Mouse (Mus musculus): Measurements from ENCODE around the gene Ppp1r8. TPM values are rescaled to one million over a fixed set of nuclear protein-coding genes. Genes with fewer than 3 reads are reported as not detected.
A peak's percentile ranks its signal among the peaks of the same experiment; 100 is the strongest.
"Not testable (repeated sequence)": the region's sequence is repeated elsewhere in the genome, so short reads cannot be mapped to it uniquely, and the experiment has no call there.

Gene Ppp1r8
- total RNA-seq, 2 experiments from 2014 or later, result 24.1 to 28.0 TPM

DNA sequence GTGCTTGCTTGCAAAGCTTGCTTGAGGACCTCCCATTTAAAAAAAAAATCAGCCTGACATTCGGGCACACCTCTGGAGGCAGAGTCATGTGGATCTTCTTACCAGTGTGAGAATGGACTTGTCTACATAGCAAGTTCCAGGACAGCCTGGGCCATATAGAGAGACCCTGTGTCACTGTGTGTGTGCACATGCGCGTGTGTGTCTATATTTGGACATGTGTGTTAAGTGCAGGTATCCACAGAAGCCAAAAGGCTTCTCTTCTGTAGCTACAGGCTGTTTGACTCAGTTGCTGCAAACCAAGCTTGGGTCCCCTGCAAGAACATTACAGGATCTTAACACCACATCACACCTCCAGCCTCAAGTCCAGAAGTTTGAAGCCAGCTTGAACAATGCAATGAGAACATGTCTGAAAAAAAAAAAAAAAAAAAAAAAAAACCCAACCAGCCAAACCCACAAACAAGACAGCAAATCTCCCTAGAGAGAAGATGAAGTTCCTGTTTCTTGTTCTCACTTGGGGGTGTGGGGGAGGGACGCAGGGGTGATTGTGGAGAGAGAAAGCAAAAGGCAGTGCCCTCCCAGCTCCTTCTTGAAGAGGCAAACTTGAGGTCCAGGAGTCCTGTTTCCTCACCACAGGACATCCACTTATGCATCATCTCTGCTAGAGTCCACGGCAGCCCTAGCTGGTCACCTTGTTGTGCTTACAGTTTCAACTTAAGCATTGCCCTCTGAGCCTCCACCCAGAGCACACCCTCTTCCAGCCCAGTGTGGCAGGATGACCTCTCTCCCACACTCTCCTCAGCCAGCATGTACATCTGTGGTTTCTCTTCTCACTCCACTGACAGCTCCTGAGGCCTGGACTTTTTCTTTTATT, 35.0 kb downstream of the Ppp1r8 start:
- DNase-seq, result peak; percentile 25 to 38

DNA sequence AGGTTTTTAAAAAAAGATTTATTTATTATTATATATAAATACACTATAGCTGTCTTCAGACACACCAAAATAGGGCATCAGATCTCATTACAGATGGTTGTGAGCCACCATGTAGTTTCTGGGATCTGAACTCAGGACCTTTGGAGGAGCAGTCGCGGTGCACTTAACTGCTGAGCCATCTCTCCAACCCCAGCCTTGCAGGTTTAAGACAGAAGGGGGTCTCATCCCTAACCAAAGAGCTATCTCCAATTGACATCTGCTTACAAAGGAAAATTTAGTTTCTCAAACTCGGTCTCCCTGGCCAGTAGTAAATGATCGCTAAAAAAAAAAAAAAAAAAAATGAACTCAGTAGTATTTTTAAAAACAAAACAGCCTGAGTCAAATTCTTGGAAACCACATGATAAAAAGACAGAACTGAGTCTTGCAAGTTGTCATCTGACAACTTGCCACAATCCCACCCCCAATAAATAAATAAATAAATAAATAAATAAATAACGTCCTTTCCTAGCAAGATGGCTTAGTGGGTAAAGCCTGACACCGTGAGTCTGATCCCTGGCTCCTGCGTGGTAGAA, 36.3 kb downstream of the Ppp1r8 start:
- intact Hi-C loops (cut with DNase I), result no loop called here

More for the DNA sequence above, 35.0 kb downstream of the Ppp1r8 start:
- intact Hi-C loops (cut with DNase I), result no loop called here

DNA sequence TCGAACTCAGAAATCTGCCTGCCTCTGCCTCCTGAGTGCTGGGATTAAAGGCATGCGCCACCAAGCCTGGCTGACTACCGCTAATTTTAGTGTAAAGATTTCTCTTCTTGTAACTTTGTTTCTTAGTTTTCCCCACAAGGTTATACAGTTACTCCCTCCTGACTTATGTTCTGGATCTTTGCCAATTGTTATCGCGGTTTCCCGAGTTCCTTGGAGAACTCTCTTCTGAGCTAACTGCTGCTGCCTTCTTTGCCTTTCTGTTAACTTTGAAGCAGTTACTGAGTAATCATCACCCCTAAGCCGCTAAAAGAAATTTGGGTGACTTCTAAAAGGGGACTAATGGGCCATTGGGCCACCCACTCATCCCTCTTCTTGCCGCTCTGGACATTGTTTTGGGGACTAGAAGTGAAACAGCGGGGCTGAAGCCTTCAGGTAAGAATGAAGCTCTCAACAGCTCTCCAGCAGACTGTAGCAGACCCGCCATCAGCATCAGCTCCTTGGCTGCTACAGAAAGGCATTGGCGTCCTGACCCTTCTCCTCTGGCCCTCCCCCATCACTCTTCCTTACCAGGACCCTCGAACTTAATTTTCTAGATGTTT, 37.3 kb downstream of the Ppp1r8 start:
- no peak for DNase-seq
- intact Hi-C loops (cut with DNase I), result no loop called here

More for the DNA sequence above, 36.3 kb downstream of the Ppp1r8 start:
- DNase-seq, result no peak

DNA sequence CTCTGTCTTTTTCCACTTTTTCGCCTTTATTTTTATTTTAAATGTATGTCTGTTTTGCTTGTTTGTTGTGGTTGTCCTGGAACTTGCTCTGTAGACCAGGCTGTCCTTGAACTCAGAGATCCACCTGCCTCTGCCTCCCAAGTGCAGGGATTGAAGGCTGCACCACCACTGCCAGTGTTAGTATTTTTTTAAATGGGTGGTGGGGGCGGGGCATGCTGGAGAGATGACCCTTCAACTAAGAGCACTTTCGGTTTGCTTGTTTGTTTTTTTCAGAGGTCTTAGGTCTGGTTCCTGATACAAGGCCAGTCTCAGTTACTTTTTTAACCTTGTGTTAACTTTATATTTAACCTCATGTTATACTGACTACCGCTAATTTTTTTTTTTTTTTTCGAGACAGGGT, 37.8 kb downstream of the Ppp1r8 start:
- intact Hi-C loops (cut with DNase I), result no loop called here
- DNase-seq, result no peak

DNA sequence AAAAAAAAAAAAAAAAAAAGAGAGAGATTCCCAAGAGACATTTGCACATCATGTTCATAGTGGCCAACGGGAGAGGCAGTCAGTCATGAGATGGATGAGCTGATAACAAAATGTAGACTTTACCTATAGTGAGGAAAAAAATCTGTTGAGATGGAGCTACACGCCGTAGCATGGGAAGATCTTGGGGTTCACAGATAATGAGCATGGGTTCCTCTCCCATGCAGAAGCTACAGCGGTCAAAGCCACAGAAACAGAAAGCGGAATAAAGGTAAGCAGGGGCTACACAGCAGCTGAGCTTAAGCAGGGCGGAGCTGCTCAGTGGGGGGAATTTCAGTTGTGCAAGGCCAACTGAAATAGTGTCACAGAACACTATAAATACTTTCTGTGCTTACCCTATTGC, 38.6 kb downstream of the Ppp1r8 start:
- DNase-seq, result no peak
- intact Hi-C loops (cut with DNase I), result no loop called here

DNA sequence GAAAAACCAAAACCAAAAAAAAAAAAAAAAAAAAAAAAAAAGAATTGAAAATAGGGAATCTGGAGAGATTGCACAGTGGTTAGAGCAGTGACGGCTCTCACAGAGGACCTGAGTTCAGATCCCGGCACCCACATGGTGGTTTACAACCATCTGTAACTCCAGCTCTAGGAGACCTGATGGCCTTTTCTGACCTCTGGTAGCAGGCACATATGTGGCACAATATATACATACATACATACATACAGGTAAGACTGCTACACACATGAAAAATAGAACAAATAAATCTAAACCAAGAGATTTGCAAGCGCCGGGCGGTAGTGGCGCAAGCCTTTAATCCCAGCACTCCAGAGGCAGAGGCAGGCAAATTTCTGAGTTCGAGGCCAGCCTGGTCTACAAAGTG, 39.1 kb downstream of the Ppp1r8 start:
- intact Hi-C loops (cut with DNase I), result no loop called here
- no peak for DNase-seq

DNA sequence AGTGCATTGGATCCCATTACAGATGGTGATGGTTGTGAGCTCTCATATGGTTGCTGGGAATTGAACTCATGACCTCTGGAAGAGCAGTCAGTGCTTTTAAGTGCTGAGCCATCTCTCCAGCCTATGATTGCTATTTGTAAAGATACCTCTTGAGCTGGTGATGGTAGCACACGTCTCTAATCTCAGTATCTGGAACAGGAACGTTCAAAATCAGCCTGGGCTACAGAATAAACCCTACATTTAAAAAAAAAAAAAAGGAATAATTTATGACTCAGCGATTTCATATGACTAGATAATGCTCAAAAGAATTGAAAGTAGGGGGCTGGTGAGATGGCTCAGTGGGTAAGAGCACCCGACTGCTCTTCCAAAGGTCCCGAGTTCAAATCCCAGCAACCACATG, 39.8 kb downstream of the Ppp1r8 start:
- intact Hi-C loops (cut with DNase I), result no loop called here
- no peak for DNase-seq

DNA sequence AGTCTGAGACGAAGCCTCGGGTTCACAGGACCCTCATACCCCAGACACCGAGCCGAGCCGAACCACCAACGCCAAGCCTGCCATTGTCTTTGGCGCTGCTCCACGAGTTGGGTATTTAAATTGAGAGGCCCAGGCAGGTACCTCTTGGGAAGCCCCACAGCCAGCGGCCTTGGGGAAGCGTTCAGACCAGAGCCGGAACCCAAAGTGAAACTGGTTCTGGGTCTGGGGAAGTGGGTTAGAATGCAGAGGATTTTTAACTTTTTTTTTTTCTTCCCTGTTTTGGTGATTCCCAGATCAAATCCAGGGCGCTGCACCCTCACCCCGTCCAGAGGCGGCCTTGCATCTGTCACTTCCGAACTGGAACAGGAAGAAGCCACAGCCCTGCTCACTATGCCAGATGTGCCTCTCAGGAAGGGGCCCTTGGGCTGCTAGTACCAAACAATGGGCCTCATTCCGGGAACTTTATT, 40.8 kb downstream of the Ppp1r8 start:
- peak; percentile 44 to 50 for DNase-seq
- intact Hi-C loops (cut with DNase I), result no loop called here

DNA sequence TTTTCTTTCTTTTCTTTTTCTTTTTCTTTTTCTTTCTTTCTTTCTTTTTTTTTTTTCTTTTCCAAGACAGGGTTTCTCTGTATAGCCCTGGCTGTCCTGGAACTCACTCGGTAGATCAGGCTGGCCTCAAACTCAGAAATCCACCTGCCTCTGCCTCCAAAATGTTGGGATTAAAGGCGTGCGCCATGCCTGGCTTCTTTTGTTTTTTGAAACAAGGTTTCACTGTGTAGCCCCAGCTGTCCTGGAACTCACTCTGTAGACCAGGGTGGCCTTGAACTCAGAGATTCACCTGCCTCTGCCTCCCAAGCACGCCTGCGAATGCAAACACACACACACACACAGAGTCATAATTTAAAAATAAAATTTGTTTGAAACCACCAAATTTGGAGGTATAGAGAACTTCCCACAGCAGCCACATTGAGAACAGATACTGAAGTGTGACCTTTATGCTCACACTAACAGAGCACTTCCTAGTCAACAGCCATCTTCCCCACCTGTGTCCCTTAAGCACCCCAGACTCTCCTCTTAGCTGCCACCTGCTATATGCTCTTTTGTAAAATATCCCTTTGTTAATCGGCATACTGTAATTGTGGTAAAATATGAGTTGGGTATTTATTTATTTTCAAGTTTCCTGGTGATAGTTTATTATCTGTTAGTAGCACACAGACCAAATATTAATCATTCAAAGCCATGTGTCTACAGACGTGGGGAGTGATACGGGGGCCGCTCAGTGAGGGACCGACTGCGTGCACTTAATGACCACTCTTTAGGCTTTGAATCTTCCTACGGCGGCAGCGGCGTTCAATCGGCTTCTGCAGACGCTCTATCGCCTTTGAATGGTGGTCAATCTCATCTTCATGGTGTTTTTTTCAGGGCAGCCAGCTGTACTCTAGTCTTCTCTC, 41.5 kb downstream of the Ppp1r8 start:
- intact Hi-C loops (cut with DNase I), result no loop called here
- DNase-seq, result no peak

DNA sequence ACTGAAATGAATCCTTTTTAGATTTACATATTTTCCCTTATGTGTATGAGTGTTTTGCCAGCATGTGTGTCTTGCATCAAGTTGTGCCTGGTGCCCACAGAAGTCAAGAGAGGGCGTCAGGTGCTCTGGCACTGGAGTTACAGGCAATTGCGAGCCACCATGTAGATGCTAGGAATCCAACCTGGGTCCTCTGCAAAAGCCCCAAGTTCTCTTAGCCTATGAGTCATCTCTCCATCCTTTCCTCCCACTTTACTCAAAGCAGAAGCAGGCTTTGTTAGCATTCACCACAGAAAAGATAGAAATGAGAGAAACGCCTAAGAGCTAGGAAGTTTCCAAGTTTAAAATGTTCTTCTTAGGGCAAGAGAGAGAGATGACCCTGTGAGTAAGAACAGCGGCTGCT, 43.1 kb downstream of the Ppp1r8 start:
- intact Hi-C loops (cut with DNase I), result no loop called here
- DNase-seq, result no peak

DNA sequence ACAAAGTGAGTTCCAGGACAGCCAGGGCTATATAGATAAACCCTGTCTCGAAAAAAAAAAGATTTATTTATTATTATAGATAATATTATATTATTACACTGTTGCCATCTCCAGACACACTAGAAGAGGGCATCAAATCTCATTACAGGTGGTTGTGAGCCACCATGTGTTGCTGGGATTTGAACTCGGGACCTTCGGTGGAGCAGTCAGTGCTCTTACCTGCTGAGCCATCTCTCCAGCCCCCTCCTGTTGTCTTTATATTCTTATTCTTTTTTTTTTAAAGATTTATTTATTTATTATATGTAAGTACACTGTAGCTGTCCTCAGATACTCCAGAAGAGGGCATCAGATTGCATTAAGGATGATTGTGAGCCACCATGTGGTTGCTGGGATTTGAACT, 44.3 kb downstream of the Ppp1r8 start:
- DNase-seq; intact Hi-C loops (cut with DNase I): not testable (repeated sequence)

DNA sequence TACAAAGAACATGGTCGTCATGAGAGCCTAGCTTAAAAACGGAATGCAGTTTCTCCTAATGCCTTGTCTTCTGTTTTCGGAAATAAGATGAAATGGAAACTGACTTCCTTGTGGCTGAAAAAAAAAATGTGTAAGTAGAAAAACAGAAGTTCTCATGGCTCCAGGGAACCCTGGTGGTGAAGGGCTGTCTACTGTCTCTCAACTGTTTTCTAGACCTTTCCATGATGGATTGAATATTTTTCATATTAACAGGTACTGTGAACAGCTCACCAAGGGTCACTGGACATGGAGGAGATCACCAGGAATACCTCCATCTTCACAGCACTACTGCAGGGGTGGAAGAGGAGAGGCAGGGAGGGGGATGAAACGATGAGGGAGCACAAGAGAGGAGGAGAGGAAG, 44.9 kb downstream of the Ppp1r8 start:
- intact Hi-C loops (cut with DNase I), result no loop called here
- no peak for DNase-seq

DNA sequence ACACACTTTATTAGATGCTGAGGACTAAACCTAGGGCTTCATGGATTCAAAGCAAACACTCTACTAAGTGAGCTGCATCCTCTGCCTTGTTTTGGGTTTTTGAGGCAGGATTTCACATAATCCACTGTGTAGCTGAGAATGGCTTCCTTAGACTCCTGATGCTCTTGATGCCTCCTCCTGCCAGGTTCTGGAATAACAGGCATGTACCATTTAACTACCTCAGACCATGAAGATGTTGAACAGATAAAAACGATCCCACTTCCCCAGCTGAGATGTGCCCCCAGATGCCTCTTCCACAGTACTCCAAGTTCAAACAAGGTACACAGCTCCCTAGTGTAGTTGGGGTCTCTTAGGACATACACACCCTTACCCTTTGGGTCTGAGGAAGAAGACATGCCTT, 45.5 kb downstream of the Ppp1r8 start:
- DNase-seq, result no peak
- intact Hi-C loops (cut with DNase I), result no loop called here

DNA sequence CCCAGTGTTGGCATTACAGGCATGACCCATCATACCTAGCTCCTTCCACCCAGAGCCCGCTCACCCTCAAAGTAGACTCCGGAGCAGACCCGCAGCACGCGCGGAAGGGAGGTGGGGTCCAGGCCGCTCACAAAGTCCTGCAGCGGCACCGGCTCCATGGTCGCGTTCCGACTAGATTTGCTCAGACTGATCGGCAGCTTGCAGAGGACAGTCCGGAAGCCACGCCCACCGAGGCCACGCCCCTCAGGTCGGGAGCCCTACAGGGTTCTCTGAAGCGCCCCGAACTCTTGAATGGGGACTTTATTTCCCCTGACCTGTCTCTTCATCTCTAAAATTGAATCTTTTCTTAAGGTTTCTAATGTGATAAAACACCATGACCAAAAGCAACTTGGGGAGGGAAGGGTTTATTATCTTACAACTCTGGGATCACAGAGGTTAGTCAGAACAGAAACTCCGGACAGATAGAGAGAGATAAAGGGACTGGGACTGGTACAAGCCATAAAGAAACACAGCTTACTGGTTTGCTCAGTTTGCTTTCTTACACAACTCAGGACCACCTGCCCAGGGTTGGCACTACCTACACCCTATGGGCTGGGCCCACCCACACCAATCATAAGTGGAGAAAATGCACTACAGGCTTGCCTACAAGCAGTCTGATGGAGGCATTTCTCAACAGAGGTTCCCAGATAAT, 46.6 kb downstream of the Ppp1r8 start, which contains the start of gene Themis2:
Gene Themis2, minus strand, starts transcription at position 192 of the 691 bp plus-strand sequence.
- DNase-seq, result peak; percentile 80 to 84
- intact Hi-C loops (cut with DNase I), result no loop called here

DNA sequence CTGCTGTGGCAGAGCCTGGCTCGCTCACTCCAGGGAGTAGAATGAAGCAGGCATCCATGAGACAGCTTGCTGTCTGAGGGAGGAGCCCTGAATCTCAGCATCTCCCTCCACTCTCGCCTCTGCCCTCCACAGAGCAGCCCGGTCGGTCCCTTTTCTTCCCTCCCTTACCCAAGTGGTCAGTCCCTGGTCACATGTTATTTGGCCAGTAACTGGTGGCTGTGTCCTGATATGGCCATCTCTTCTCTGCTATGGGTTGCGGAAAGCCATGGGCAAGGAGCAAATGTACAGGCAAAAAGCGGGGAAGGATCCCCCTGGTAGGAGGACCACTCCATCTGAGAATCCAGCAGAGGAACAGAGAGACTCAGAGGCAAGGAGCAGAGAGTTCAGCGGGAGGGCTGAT, 47.8 kb downstream of the Ppp1r8 start:
- intact Hi-C loops (cut with DNase I), result no loop called here
- no peak for DNase-seq

DNA sequence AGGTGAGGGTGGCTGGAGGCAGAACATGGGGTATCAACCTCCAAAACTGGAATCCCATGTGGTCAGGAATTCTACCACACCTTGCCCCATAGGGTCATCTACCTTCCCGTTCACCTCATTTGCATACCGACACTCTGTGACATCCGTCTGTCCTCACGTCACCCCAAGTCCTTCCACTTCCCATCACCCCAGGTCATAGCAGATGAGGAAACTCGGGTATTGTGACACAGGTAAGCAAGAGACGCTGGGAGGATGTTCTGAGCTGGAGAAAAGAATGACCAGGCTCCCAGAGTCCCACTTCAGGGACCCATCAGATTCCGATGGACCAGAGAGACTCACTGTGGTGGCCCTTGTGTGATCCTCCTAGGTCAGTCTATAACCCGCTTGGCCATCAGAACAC, 48.2 kb downstream of the Ppp1r8 start:
- DNase-seq, result no peak
- intact Hi-C loops (cut with DNase I), result no loop called here

DNA sequence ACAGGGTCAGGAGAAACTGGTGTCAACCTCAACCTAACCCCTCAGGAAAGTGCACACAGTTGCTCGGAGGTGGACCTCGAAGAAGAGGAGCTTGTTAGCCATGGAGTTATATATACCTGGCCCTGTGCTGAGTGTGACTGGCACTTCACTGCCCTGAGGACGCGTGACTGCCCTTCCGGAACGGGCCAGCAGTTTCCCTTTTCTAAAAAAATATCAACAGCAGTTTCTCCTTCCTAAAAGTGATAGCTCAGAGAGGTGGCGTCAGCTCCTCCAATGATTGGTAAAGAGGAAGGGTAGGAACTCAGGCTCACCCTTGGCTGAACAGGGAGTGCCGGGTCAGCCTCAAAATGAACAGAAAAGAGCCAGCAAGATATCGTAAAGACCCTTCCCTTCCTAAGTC, 48.9 kb downstream of the Ppp1r8 start:
- intact Hi-C loops (cut with DNase I), result no loop called here
- no peak for DNase-seq

DNA sequence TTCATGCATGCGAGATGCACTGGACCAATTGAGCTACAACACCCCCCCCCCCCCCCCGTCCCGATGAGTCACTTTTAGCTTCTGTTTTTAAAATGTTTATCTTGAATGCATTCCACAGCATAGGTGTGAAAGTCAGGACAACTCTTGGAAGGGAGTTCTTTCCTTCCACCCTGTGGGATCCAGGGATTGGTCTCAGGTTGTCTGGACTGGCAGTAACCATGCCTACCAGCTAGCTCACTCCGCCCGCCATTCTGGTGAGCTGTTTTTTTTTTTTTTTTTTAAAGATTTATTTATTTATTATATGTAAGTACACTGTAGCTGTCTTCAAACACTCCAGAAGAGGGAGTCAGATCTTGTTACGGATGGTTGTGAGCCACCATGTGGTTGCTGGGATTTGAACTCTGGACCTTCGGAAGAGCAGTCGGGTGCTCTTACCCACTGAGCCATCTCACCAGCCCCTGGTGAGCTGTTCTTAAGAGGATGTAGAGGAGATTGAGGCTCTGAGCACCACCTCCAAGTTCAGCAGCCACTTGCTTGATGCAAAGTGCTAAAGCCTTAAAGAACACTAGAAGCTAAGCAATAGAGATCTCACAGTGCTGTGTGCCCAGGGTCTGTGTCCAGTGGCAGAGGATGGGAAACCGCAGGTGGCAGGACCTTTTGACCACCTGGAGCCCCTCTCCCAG, 49.5 kb downstream of the Ppp1r8 start:
- DNase-seq; intact Hi-C loops (cut with DNase I): not testable (repeated sequence)

DNA sequence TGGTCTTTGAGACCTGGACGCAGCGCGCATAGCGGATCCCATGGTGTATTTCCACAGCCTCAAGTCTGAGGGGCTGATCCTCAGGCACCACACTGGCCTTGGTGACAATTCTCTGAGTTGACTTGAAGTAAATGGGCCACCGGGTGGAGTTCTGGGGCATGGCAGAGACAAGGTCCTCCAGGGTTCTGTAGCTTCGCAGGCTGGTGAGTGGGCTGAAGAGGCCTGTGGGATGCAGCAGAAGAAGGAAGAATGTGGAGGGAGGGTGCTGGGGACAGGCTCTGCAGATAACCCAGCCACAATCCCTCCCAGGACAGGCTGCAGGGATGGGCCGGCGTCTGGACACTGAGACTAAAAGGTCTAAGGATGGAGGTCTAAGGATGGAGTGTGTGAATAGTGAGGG, 53.2 kb downstream of the Ppp1r8 start:
- no peak for DNase-seq
- intact Hi-C loops (cut with DNase I), result no loop called here

DNA sequence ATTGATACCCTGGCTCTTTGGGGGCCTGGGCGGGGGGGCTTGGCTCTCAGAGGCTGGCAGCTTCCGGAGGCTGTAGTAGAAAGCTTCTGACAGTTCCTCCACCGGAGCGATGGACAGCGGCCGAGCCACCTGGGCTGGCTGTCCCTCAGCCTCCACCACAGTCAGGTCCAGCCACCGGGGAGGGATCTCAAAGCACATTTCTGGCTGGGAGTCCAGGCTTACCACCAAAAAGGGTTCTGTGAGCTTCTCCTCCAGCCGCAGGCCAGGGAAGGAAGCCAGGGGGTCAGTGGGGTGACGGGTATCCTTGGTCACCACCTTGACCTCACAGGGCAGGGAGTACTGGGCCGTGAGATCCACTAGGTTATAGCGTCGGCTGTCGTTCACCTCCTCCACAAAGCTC, 57.7 kb downstream of the Ppp1r8 start:
- intact Hi-C loops (cut with DNase I), result no loop called here
- DNase-seq, result no peak

All from heart, postnatal 10 days (tissue).